Mouse (Mus musculus): Measurements from ENCODE around the gene Zfp628. TPM values are rescaled to one million over a fixed set of nuclear protein-coding genes. Genes with fewer than 3 reads are reported as not detected.

Gene Zfp628
- total and polyA plus RNA-seq, 3 experiments, result 2.5 to 17.6 TPM; not detected in 1

- TF ChIP-seq MYB (IDR thresholded peaks at IDR 0.05; ENCODE audit: low read depth, low read length), result no peak
- no peak for DNase-seq (ENCODE audit: low read depth, low spot score)
- peaks cover 0 to 4% of the 10 kb centered on the region in 2 experiments; a peak in 2 of 4 replicates for H3K36me3 ChIP-seq (ENCODE audit: control insufficient read depth in 1 of 2, insufficient read depth in 2 of 2, low read length in 2 of 2)
- H3K9me3 ChIP-seq (replicated peaks; ENCODE audit: insufficient read depth, low read length), result no peaks in the 10 kb centered on the region
- H3K9ac ChIP-seq (ENCODE audit: control insufficient read depth, low read depth, low read length, poor library complexity, severe bottlenecking), result no peak overlapping the region
- no peak overlapping the region for H3K4me3 ChIP-seq (ENCODE audit: control insufficient read depth in 1 of 2, insufficient read depth in 1 of 2, low read depth in 2 of 2, low read length in 2 of 2)
- no peaks in the 10 kb centered on the region for H3K27me3 ChIP-seq (ENCODE audit: control insufficient read depth in 1 of 2, insufficient read depth in 2 of 2, low read length in 2 of 2)
- 0 out of 4 replicates have a peak, but pooled peaks cover 0 to 3% of the 10 kb centered on the region in 2 experiments for H3K4me1 ChIP-seq (ENCODE audit: control insufficient read depth in 1 of 2, insufficient read depth in 2 of 2, low read length in 2 of 2)
- H3K79me2 ChIP-seq (ENCODE audit: control insufficient read depth, insufficient read depth, low read length, poor library complexity), result peaks cover 6% of the 10 kb centered on the region
- no peak overlapping the region for H3K27ac ChIP-seq (ENCODE audit: control insufficient read depth, low read depth, low read length)
Observed at GRCm38 (mm10) chr7:4919096-4919495, 4.1 kb downstream of the Zfp628 start.

- Histone ChIP-seq H3K4me1 (ENCODE audit: control insufficient read depth in 1 of 2, insufficient read depth in 2 of 2, low read length in 2 of 2) (no peaks in the 10 kb centered on the region), H3K36me3 (ENCODE audit: control insufficient read depth in 1 of 2, insufficient read depth in 2 of 2, low read length in 2 of 2) (peaks cover 0 to 4% of the 10 kb centered on the region in 2 experiments; a peak in 2 of 4 replicates), H3K27me3 (ENCODE audit: control insufficient read depth in 1 of 2, insufficient read depth in 2 of 2, low read length in 2 of 2) (no peaks in the 10 kb centered on the region), H3K9ac (ENCODE audit: control insufficient read depth, low read depth, low read length, poor library complexity, severe bottlenecking) (no peak overlapping the region), H3K4me3 (ENCODE audit: control insufficient read depth in 1 of 2, insufficient read depth in 1 of 2, low read depth in 2 of 2, low read length in 2 of 2) (no peak overlapping the region), H3K27ac (ENCODE audit: control insufficient read depth, low read depth, low read length) (no peak overlapping the region), H3K79me2 (ENCODE audit: control insufficient read depth, insufficient read depth, low read length, poor library complexity) (peaks cover 6% of the 10 kb centered on the region), H3K9me3 (replicated peaks; ENCODE audit: insufficient read depth, low read length) (no peaks in the 10 kb centered on the region)
- no peak for DNase-seq (ENCODE audit: low read depth, low spot score)
- no peak for TF ChIP-seq RAD21 (IDR thresholded peaks at IDR 0.05; ENCODE audit: low read depth, low read length)
- TF ChIP-seq E2F4 (IDR thresholded peaks at IDR 0.05; ENCODE audit: borderline replicate concordance, low read depth, low read length), result no peak
Observed at GRCm38 (mm10) chr7:4919971-4920370, 5.0 kb downstream of the Zfp628 start.

- no peaks in the 10 kb centered on the region for H3K27me3 ChIP-seq (ENCODE audit: control insufficient read depth in 1 of 2, insufficient read depth in 2 of 2, low read length in 2 of 2)
- H3K79me2 ChIP-seq (ENCODE audit: control insufficient read depth, insufficient read depth, low read length, poor library complexity), result peaks cover 4% of the 10 kb centered on the region; the same call in 1 of the 2 replicates
- H3K9me3 ChIP-seq (replicated peaks; ENCODE audit: insufficient read depth, low read length), result no peaks in the 10 kb centered on the region
- no peak for TF ChIP-seq MAFK (IDR thresholded peaks at IDR 0.05; ENCODE audit: borderline replicate concordance, low read depth, low read length)
- no peak for TF ChIP-seq SMC3 (IDR thresholded peaks at IDR 0.05; ENCODE audit: low read depth, low read length)
- no peak for TF ChIP-seq SIN3A (IDR thresholded peaks at IDR 0.05; ENCODE audit: low read length)
- no peak overlapping the region for H3K27ac ChIP-seq (ENCODE audit: control insufficient read depth, low read depth, low read length)
- no peak overlapping the region for H3K9ac ChIP-seq (ENCODE audit: control insufficient read depth, low read depth, low read length, poor library complexity, severe bottlenecking)
- peaks cover 0 to 4% of the 10 kb centered on the region in 2 experiments; a peak in 2 of 4 replicates for H3K36me3 ChIP-seq (ENCODE audit: control insufficient read depth in 1 of 2, insufficient read depth in 2 of 2, low read length in 2 of 2)
- no peak overlapping the region for H3K4me3 ChIP-seq (ENCODE audit: control insufficient read depth in 1 of 2, insufficient read depth in 1 of 2, low read depth in 2 of 2, low read length in 2 of 2)
- no peaks in the 10 kb centered on the region for H3K4me1 ChIP-seq (ENCODE audit: control insufficient read depth in 1 of 2, insufficient read depth in 2 of 2, low read length in 2 of 2)
- DNase-seq (ENCODE audit: low read depth, low spot score), result no peak
Observed at GRCm38 (mm10) chr7:4920496-4920895, 5.5 kb downstream of the Zfp628 start.

DNA sequence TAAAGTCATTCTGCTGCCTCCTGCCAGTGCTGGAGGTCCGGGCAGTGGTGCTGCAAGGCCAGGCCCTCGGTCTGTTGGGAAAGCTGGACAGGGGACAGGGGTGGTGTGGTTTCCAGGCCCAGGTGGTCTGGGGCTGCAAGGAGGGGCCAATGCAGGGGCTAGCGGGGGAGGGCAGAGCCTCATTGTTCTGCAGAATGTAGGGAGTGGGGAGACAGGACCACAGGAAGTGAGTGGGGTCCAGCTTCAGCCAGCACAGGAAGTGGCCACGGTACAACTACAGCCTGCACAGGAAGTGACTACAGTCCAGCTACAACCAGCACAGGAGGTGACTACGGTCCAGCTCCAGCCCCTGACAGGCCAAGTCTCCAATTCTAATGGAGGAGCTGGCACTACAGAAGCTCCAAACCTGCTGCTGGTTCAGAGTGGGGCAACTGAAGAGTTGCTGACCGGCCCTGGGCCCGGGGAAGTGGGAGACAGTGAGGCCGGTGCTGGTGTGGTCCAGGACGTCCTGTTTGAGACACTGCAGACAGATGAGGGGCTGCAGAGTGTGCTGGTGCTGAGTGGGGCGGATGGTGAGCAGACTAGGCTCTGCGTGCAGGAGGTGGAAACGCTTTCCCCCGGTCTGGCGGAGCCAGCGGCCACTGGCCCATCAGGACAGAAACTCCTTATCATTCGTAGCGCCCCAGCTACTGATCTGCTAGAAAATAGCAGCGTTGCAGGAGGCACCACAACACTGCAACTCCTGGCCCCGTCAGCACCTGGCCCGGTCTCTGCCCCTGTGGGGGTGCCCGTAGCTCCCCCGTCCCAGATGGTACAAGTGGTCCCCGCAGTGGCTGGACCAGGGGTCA, 6.2 kb downstream of the Zfp628 start:
- no peak overlapping the region for H3K9ac ChIP-seq (ENCODE audit: control insufficient read depth, low read depth, low read length, poor library complexity, severe bottlenecking)
- H3K4me1 ChIP-seq (ENCODE audit: control insufficient read depth in 1 of 2, insufficient read depth in 2 of 2, low read length in 2 of 2), result no peaks in the 10 kb centered on the region
- H3K9me3 ChIP-seq (replicated peaks; ENCODE audit: insufficient read depth, low read length), result no peaks in the 10 kb centered on the region
- H3K36me3 ChIP-seq (ENCODE audit: control insufficient read depth in 1 of 2, insufficient read depth in 2 of 2, low read length in 2 of 2), result peaks cover 0 to 2% of the 10 kb centered on the region in 2 experiments; a peak in 2 of 4 replicates
- no peak overlapping the region for H3K4me3 ChIP-seq (ENCODE audit: control insufficient read depth in 1 of 2, insufficient read depth in 1 of 2, low read depth in 2 of 2, low read length in 2 of 2)
- TF ChIP-seq MYB (IDR thresholded peaks at IDR 0.05; ENCODE audit: low read depth, low read length) (no peak), ZMIZ1 (IDR thresholded peaks at IDR 0.05; ENCODE audit: low read depth, low read length) (no peak), POLR2AphosphoS2 (IDR thresholded peaks at IDR 0.05; ENCODE audit: low read length) (peak; percentile 72), TBP (IDR thresholded peaks at IDR 0.05; ENCODE audit: low read depth, low read length) (no peak), EP300 (IDR thresholded peaks at IDR 0.05; ENCODE audit: low read depth in 1 of 2, low read length in 2 of 2) (no peak), ZKSCAN1 (IDR thresholded peaks at IDR 0.05; ENCODE audit: low read depth, low read length) (no peak)
- H3K79me2 ChIP-seq (ENCODE audit: control insufficient read depth, insufficient read depth, low read length, poor library complexity), result peaks cover 2% of the 10 kb centered on the region; the same call in 1 of the 2 replicates
- H3K27me3 ChIP-seq (ENCODE audit: control insufficient read depth in 1 of 2, insufficient read depth in 2 of 2, low read length in 2 of 2), result no peaks in the 10 kb centered on the region
- no peak overlapping the region for H3K27ac ChIP-seq (ENCODE audit: control insufficient read depth, low read depth, low read length)
- DNase-seq (ENCODE audit: low read depth, low spot score), result no peak

Measured in MEL (cell line).